Mouse (Mus musculus) liver, postnatal 0 days (tissue): Measurements from ENCODE around the gene Hist1h3d. TPM values are rescaled to one million over a fixed set of nuclear protein-coding genes. Genes with fewer than 3 reads are reported as not detected.
"Not testable (repeated sequence)": the region's sequence is repeated elsewhere in the genome, so short reads cannot be mapped to it uniquely, and the experiment has no call there.

ENCODE experiments used
- ATAC-seq: fragments of 200-750 bp; cut with Nextera tagmentation; 2 replicates; pipeline ENCODE4 v1.8.0; 2017; ENCODE audit warnings: mild to moderate bottlenecking, moderate library complexity
- DNase-seq: peaks from one replicate; pipeline ENCODE4 v3.0.0-alpha.2; 2016
- H3K27ac ChIP-seq: fragments of 300-500 bp; sonication (generic); 2 replicates; pipeline ENCODE4 v1.5.1; 2014; ENCODE audit warnings: antibody characterized with exemption, moderate library complexity, mild to moderate bottlenecking, low read depth
- H3K27me3 ChIP-seq: fragments of 300-500 bp; sonication (generic); 2 replicates; pipeline ENCODE4 v1.6.1; 2014; ENCODE audit warnings: low read length, control low read depth, mixed read lengths; ENCODE audit not compliant: insufficient read depth
- H3K36me3 ChIP-seq: fragments of 300-500 bp; sonication (generic); replicated peaks from 2 replicates; pipeline ENCODE4 v1.6.1; 2014; ENCODE audit warnings: mild to moderate bottlenecking, control low read depth, low read length, moderate library complexity, mixed read lengths; ENCODE audit not compliant: insufficient read depth
- H3K4me1 ChIP-seq: fragments of 300-500 bp; sonication (generic); 2 replicates; pipeline ENCODE4 v1.6.1; 2014; ENCODE audit warnings: antibody characterized with exemption, mild to moderate bottlenecking, control low read depth; ENCODE audit not compliant: insufficient read depth
- H3K4me2 ChIP-seq: fragments of 300-500 bp; sonication (generic); 2 replicates; pipeline ENCODE4 v1.6.1; 2014; ENCODE audit warnings: low read depth, mild to moderate bottlenecking, low read length, moderate library complexity, mixed read lengths
- H3K4me3 ChIP-seq: fragments of 300-500 bp; sonication (generic); 2 replicates; pipeline ENCODE4 v1.5.1; 2014; ENCODE audit warnings: low read depth, low read length
- H3K9ac ChIP-seq: fragments of 300-500 bp; sonication (generic); replicated peaks from 2 replicates; pipeline ENCODE4 v1.6.1; 2014; ENCODE audit warnings: mild to moderate bottlenecking, moderate library complexity
- H3K9me3 ChIP-seq: fragments of 300-500 bp; sonication (generic); 2 replicates; pipeline ENCODE4 v1.6.1; 2016; ENCODE audit warnings: mild to moderate bottlenecking, control low read depth, low read length, mixed read lengths
- CTCF ChIP-seq: sonication (generic); IDR thresholded peaks from 2 replicates; pipeline ENCODE4 v1.5.1; 2016; ENCODE audit warnings: antibody characterized with exemption, low read depth
- EP300 ChIP-seq: IDR thresholded peaks from 2 replicates; pipeline ENCODE4 v1.6.1; 2016; ENCODE audit warnings: antibody characterized with exemption, low read depth, mild to moderate bottlenecking
- WGBS: fragments of 180-500 bp; shearing (Covaris S2); extraction: QIAGEN DNeasy Blood & Tissue Kit; methylation state at CpG from one replicate; pipeline ENCODE4 v1.1.7; 2014; ENCODE audit not compliant: insufficient replicate concordance; 5-methylcytosine and 5-hydroxymethylcytosine counted together
- polyA plus RNA-seq: library from polyadenylated mRNA; unstranded; fragments of >200 nt; fragmentation: Nextera tagmentation; extraction: Ambion mirVana; gene quantifications from 2 replicates; pipeline ENCODE4 v1.2.1, GENCODE M21; 2015

Hist1h3d gene
- polyA plus RNA-seq, 1 experiment from 2014 or later: 5.8 TPM

DNA sequence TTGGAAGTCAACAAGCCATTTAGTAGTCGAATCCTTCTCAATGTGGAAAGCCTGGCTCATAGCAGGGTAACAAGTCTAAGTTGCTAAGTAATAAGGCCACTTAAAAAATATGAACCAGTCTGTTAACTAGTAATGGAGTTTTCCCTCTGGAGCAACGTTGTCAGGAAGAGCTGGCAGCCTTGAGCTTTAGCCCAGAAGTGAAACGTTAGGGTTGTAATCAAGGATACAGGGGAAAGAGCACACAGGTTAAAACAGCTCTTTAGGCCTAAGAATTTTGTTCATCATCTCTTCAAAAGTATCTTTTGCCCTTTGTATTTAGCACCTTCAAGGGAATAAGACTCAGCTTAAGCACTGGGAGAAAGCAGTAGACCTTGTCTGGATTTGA is 24.8 kb upstream of the Hist1h3d start:
- Histone ChIP-seq H3K4me1 (peaks cover 13% of the 10 kb centered on the region), H3K9ac (peak overlapping the region; percentile 64)
- DNase-seq: peak; percentile 21

DNA sequence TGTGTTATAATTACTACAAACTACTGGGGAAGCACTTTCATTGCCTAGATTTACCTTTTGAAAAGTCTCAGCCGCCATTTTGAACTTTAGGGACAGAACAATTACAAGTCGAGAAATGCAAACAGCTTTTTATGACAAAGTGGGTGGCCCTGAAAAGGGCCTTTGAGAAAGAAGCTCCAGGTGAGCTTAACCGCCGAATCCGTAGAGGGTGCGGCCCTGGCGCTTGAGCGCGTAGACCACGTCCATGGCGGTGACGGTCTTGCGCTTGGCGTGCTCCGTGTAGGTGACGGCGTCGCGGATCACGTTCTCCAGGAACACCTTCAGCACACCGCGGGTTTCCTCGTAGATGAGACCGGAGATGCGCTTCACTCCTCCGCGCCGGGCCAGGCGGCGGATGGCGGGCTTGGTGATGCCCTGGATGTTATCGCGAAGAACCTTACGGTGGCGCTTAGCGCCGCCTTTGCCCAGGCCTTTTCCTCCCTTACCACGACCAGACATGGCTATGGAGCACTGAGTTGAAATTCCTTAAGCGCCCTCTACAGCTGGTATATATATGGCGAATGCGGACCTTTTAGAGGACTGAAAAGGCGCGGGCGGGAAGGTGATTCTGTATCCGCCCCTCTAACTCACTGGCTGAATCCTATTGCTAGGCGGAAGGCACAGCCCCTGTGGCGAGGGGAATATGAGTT is 24.3 kb upstream of the Hist1h3d start, which contains the start of gene Hist1h4f:
Gene Hist1h4f, minus strand, starts transcription at position 503 of the 689 bp plus-strand sequence.
- Histone ChIP-seq H3K27ac (peak within 1 kb of the TSS; percentile 93), H3K4me3 (peak within 1 kb of the TSS; percentile 48), H3K4me2 (peak within 1 kb of the TSS; percentile 64), H3K4me1 (peaks cover 13% of the 10 kb centered on the region), H3K9ac (peak within 1 kb of the TSS; percentile 64)
- ATAC-seq: peak; percentile 61
- H3K9me3 ChIP-seq, H3K36me3 ChIP-seq, H3K27me3 ChIP-seq: not testable (repeated sequence)
- peak; percentile 93 for DNase-seq
- WGBS: under 1% methylated on average over 45 of the region's 47 CpGs
- TF ChIP-seq EP300 (peak; percentile 95), CTCF (peak; percentile 66)

More for the DNA sequence above, 24.8 kb upstream of the Hist1h3d start:
- H3K9me3 ChIP-seq: no peaks in the 10 kb centered on the region
- TF ChIP-seq CTCF: no peak
- TF ChIP-seq EP300: no peak
- ATAC-seq: no peak
- H3K27ac ChIP-seq: peak overlapping the region; percentile 93
- no peaks in the 10 kb centered on the region for H3K36me3 ChIP-seq
- no peaks in the 10 kb centered on the region for H3K27me3 ChIP-seq
- peak overlapping the region; percentile 48 for H3K4me3 ChIP-seq
- H3K4me2 ChIP-seq: peak overlapping the region; percentile 64
- WGBS: 6% methylated on average over 3 of the region's 3 CpGs

DNA sequence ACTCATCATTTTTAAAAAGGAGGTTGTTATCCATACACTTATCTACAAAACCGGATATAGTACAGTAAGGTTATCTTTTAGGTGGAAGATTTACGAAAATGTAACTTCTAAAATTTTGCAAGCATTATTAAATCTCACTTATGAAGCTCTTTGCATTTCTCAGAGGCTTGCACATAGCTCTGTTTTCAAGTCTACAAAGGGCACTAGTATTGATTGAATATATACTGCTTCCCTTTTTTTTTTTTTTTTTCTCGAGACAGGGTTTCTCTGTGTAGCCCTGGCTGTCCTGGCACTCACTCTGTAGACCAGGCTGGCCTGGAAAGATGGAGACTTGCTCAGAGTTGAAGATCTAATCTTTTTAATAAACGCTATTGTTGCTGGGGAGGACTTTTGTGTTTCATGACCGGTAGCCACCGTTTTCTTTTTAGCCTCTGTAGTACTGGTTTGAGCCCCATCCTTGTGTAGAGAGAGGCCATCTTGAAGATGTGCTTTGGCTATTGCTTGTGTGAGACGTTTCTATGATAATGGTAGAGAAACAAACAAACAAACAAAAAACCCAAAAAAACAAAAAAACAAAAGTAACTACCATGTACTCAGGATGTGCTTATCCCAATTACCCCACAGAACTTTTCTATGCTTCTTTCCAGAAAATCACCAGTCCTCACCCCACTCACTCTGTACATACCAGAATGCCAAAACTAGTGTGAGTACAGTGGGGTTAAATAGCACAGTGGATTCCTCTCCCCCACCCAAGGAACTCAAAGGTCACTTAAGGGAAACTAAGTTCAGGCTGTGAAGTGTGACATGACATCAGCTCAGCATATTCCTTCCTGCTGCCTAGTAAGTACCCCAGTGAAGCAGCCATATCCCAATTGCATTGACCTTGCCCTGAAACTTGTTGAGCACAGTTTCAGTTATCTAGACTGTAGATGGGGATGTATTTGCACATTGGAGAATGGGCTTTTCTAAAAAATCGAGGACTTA is 23.3 kb upstream of the Hist1h3d start:
- H3K4me1 ChIP-seq: peaks cover 15% of the 10 kb centered on the region
- H3K9ac ChIP-seq: peak overlapping the region; percentile 64

DNA sequence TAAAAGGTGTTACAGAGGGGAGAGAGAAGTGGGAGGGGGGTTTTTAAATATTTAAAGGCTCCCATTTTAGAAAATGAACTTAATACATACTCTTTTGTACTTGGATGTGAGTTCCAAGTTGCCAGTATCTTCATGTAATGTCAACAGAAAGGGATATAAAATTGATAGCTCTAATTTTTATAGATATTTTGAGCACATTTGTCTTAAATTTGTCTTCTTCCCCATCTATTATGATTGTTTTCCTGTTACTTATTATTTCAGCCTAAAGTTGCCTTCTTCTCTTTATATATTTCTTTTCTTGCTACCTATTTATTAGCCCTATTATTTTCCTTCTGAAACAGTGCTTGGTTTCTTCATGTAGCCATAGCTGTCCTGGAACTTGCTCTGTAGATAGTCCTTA is 22.6 kb upstream of the Hist1h3d start, which contains the start of gene Hist1h1d:
Gene Hist1h1d, plus strand, starts transcription at position 301 of the 400 bp plus-strand sequence.
- Histone ChIP-seq H3K9ac (peak within 1 kb of the TSS; percentile 64; the same call in 1 of the 2 replicates), H3K36me3 (no peaks in the 10 kb centered on the region), H3K27me3 (no peaks in the 10 kb centered on the region), H3K4me1 (peaks cover 15% of the 10 kb centered on the region), H3K9me3 (no peaks in the 10 kb centered on the region), H3K4me2 (peak within 1 kb of the TSS; percentile 90), H3K4me3 (peak within 1 kb of the TSS; percentile 48; the same call in 1 of the 2 replicates), H3K27ac (peak within 1 kb of the TSS; percentile 97)
- DNase-seq (no peak), ATAC-seq (no peak)
- no peak for TF ChIP-seq CTCF
- no peak for TF ChIP-seq EP300

More for the DNA sequence above, 23.3 kb upstream of the Hist1h3d start:
- Histone ChIP-seq H3K36me3 (no peaks in the 10 kb centered on the region), H3K4me3 (peak overlapping the region; percentile 48), H3K9me3 (no peaks in the 10 kb centered on the region), H3K27me3 (no peaks in the 10 kb centered on the region), H3K27ac (peak overlapping the region; percentile 93), H3K4me2 (peak overlapping the region; percentile 64)
- TF ChIP-seq EP300: no peak
- TF ChIP-seq CTCF: no peak
- ATAC-seq (no peak), DNase-seq (no peak)
- WGBS: 42% methylated on average over 8 of the region's 8 CpGs

DNA sequence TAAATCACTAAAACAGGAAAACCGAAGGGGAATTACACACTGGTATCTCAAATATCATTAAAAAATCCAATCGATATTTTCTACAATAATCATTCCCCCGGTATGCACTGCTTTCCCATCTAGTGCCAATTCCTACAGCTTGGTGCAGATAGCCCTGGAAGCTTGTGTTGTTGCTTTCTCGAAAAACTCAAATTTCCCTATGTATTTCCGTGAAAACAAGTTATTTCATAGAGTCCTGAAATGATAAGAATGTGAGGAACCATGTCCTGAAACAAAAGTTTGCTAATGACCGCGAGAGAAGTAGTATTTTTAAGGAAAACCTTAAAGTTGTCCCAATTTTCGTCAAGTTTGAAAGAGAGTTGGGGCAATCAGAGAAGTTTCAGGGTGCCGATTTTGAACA is 21.2 kb upstream of the Hist1h3d start:
- H3K4me1 ChIP-seq: peaks cover 15% of the 10 kb centered on the region

More for the DNA sequence above, 21.2 kb upstream of the Hist1h3d start:
- no peak for TF ChIP-seq EP300
- TF ChIP-seq CTCF: no peak
- Histone ChIP-seq H3K4me2 (peak overlapping the region; percentile 90), H3K9ac (peak overlapping the region; percentile 83), H3K4me3 (peak overlapping the region; percentile 64), H3K36me3 (no peaks in the 10 kb centered on the region), H3K27ac (peak overlapping the region; percentile 97), H3K9me3 (no peaks in the 10 kb centered on the region), H3K27me3 (no peaks in the 10 kb centered on the region)
- DNase-seq (no peak), ATAC-seq (no peak)
- 18% methylated on average over 9 of the region's 9 CpGs for WGBS
